Mouse (Mus musculus): ENCODE measurements around the gene Gm13272.

DNA sequence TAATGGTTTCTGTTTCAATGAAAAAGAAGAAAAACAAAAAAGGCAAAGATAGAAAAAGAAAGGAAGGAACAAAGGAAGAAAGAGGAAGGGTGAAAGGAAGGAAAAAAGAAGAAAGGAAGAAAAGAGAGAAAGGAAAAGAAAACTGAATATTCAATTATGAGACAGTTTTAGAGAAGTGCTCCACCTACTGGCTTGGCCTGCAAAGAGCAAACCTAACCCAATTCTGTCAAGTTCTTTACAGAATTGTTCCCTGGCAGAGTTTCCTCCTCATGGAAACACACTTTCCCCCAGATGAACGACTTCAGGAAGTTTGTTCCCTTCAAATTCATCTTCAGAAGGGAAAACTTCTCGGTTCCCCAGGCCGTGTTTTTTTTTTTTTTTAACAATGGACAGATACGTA, 43.3 kb downstream of the Gm13272 start:
- no peak for TF ChIP-seq CTCF (IDR thresholded peaks at IDR 0.05; ENCODE audit: borderline replicate concordance, control insufficient read depth, extremely low read depth, insufficient read depth, low read length, poor library complexity)
- no peak for TF ChIP-seq POLR2A (IDR thresholded peaks at IDR 0.05; ENCODE audit: control insufficient read depth, extremely low read depth, insufficient read depth, low read length, poor library complexity)

All from thymus, adult 2 months (tissue).